ENCODE assay signal across 12 mouse cellular contexts in genomic region chr7:72438552-72438951, GRCm38 (mm10).
DNase-seq lines count a peak whose midpoint lies in the region; ATAC-seq and TF ChIP-seq lines count a peak whose summit lies in the region.
"Had no signal": no experiment of that assay in that cellular context is flagged by ENCODE, and none has a peak within 500 bp of the region (broad histone marks: within the 10 kb centered on the region; RNA-seq: fewer than 3 reads in every experiment).

No protein-coding gene starts in this region.

- H3K27ac ChIP-seq in forebrain, embryonic 14.5 days (ENCODE audit: low read depth, low read length), result no peak overlapping the region
- no peak overlapping the region for H3K27ac ChIP-seq in forebrain, embryonic 12.5 days
- H3K27ac ChIP-seq in lung, postnatal 0 days (ENCODE audit: low read length), result no peak overlapping the region
- peak overlapping the region; percentile 30 for H3K27ac ChIP-seq in embryonic facial prominence, embryonic 12.5 days

- no peak overlapping the region for H3K4me2 ChIP-seq in forebrain, embryonic 14.5 days (ENCODE audit: low read length)
- H3K4me2 ChIP-seq in forebrain, embryonic 12.5 days, result no peak overlapping the region
- no peak overlapping the region for H3K4me2 ChIP-seq in lung, postnatal 0 days (replicated peaks; ENCODE audit: low read depth, low read length)
- no peak overlapping the region for H3K4me2 ChIP-seq in embryonic facial prominence, embryonic 12.5 days (replicated peaks)

- DNase-seq in forebrain, embryonic 14.5 days (ENCODE audit: low spot score), result peak; percentile 70
- peak; percentile 16 for DNase-seq in lung, postnatal 14 days
- DNase-seq in lung, postnatal 0 days (ENCODE audit: low spot score), result no peak
- DNase-seq in heart, postnatal 25 days (ENCODE audit: low spot score), result peak; percentile 33
- no peak for DNase-seq in T-cell, adult 2 months (ENCODE audit: low spot score)
- DNase-seq in urinary bladder, postnatal 14 days (ENCODE audit: low spot score), result no peak
- DNase-seq: cerebellum, adult 18-20 months; thymus, postnatal 14 days had no signal

- 46% methylated on average over 2 of the region's 2 CpGs for WGBS in forebrain, embryonic 14.5 days
- WGBS in forebrain, embryonic 12.5 days, result 56% methylated on average over 2 of the region's 2 CpGs
- WGBS in lung, postnatal 0 days, result 28% methylated on average over 2 of the region's 2 CpGs
- 19% methylated on average over 2 of the region's 2 CpGs for WGBS in embryonic facial prominence, embryonic 12.5 days

- H3K4me1 ChIP-seq in forebrain, embryonic 14.5 days (ENCODE audit: control insufficient read depth, insufficient read depth, low read length), result no peaks in the 10 kb centered on the region
- no peaks in the 10 kb centered on the region for H3K4me1 ChIP-seq in forebrain, embryonic 12.5 days
- no peaks in the 10 kb centered on the region for H3K4me1 ChIP-seq in lung, postnatal 0 days (ENCODE audit: insufficient read depth, low read depth, low read length)
- H3K4me1 ChIP-seq in embryonic facial prominence, embryonic 12.5 days, result peaks cover 12% of the 10 kb centered on the region; the same call in 1 of the 2 replicates

- H3K9me3 ChIP-seq in forebrain, embryonic 14.5 days (replicated peaks; ENCODE audit: control insufficient read depth, low read length), result no peaks in the 10 kb centered on the region
- no peaks in the 10 kb centered on the region for H3K9me3 ChIP-seq in forebrain, embryonic 12.5 days
- H3K9me3 ChIP-seq in lung, postnatal 0 days (ENCODE audit: low read length), result no peaks in the 10 kb centered on the region
- no peaks in the 10 kb centered on the region for H3K9me3 ChIP-seq in embryonic facial prominence, embryonic 12.5 days

- ATAC-seq in forebrain, embryonic 14.5 days, result peak; percentile 44; the same call in 1 of the 2 replicates
- no peak for ATAC-seq in forebrain, embryonic 12.5 days (ENCODE audit: low FRiP score)
- no peak for ATAC-seq in lung, postnatal 0 days
- ATAC-seq in embryonic facial prominence, embryonic 12.5 days (ENCODE audit: insufficient number of reproducible peaks, insufficient read depth, low FRiP score, low TSS enrichment), result no peak

- no peaks in the 10 kb centered on the region for H3K27me3 ChIP-seq in forebrain, embryonic 14.5 days (replicated peaks; ENCODE audit: control insufficient read depth, insufficient read depth, low read length)
- H3K27me3 ChIP-seq in forebrain, embryonic 12.5 days, result no peaks in the 10 kb centered on the region
- no peaks in the 10 kb centered on the region for H3K27me3 ChIP-seq in lung, postnatal 0 days (replicated peaks; ENCODE audit: insufficient read depth, low read length)
- H3K27me3 ChIP-seq in embryonic facial prominence, embryonic 12.5 days, result no peaks in the 10 kb centered on the region
- H3K27me3 ChIP-seq: CH12.LX had no signal

- TF ChIP-seq EP300 in lung, postnatal 0 days (IDR thresholded peaks at IDR 0.05), result no peak

- H3K36me3 ChIP-seq in forebrain, embryonic 14.5 days (ENCODE audit: control insufficient read depth, insufficient read depth, low read length), result no peaks in the 10 kb centered on the region
- no peaks in the 10 kb centered on the region for H3K36me3 ChIP-seq in forebrain, embryonic 12.5 days (replicated peaks)
- H3K36me3 ChIP-seq in lung, postnatal 0 days (ENCODE audit: insufficient read depth, low read length), result no peaks in the 10 kb centered on the region
- no peaks in the 10 kb centered on the region for H3K36me3 ChIP-seq in embryonic facial prominence, embryonic 12.5 days

- H3K9ac ChIP-seq in forebrain, embryonic 14.5 days (ENCODE audit: low read length), result no peak overlapping the region
- no peak overlapping the region for H3K9ac ChIP-seq in forebrain, embryonic 12.5 days
- H3K9ac ChIP-seq in lung, postnatal 0 days (replicated peaks; ENCODE audit: low read depth), result no peak overlapping the region
- H3K9ac ChIP-seq in embryonic facial prominence, embryonic 12.5 days, result no peak overlapping the region

- H3K4me3 ChIP-seq in forebrain, embryonic 14.5 days (ENCODE audit: low read depth, low read length), result no peak overlapping the region
- H3K4me3 ChIP-seq in forebrain, embryonic 12.5 days (replicated peaks), result no peak overlapping the region
- no peak overlapping the region for H3K4me3 ChIP-seq in lung, postnatal 0 days (ENCODE audit: low read depth, low read length)
- H3K4me3 ChIP-seq in embryonic facial prominence, embryonic 12.5 days, result no peak overlapping the region
- H3K4me3 ChIP-seq: erythroblast, embryonic 14.5 days had no signal

- TF ChIP-seq CTCF in lung, postnatal 0 days (IDR thresholded peaks at IDR 0.05), result no peak

- intact Hi-C loops in heart, postnatal 25 days (cut with DNase I), result no loop called here

Comparison
In these comparisons a context has a peak if more than half of its experiments do, and no peak if none do; other contexts are left out.
1. DNase-seq: peak in forebrain, embryonic 14.5 days (single experiment), lung, postnatal 14 days (single experiment) and heart, postnatal 25 days (single experiment); none in lung, postnatal 0 days (single experiment), T-cell, adult 2 months (single experiment) and urinary bladder, postnatal 14 days (single experiment).